Mouse (Mus musculus): ENCODE measurements at regions not wholly inside any gene's neighbourhood (a gene's known extent, or its start where the extent isn't known, plus 50 kb on each side); places are given as distances from the start of the nearest gene placed in this dataset.
A peak's percentile ranks its signal among the peaks of the same experiment; 100 is the strongest.

DNA sequence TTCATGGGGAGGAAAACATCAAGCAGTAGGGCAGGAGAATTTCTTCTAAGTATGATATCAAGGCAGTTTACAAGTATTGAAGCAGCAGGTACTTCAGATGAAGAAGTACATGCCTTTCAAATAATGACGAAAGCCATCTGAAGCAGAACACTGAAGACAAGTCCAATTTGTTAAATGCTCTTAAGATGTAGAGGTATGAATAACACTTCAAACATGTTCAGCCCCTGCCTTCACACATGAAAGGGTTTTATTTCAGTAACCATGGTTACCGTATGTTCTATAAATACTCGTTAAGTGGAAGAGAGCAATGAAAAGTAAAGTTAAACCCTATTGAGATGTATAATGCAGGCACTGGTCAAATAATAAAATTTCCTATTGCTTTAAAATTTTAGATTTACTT lies 101.8 kb downstream of the Mospd2 start:
- ATAC-seq (replicated peaks; ENCODE audit: low FRiP score, low read depth) (no peak), DNase-seq (ENCODE audit: low spot score) (peak; percentile 11)
- Histone ChIP-seq H3K4me2 (ENCODE audit: low read length) (no peak overlapping the region), H3K4me1 (replicated peaks; ENCODE audit: insufficient read depth, low read length) (no peaks in the 10 kb centered on the region), H3K9ac (ENCODE audit: low read depth, low read length) (no peak overlapping the region), H3K27ac (no peak overlapping the region), H3K9me3 (replicated peaks; ENCODE audit: low read length) (no peaks in the 10 kb centered on the region), H3K4me3 (replicated peaks; ENCODE audit: low read depth, low read length) (no peak overlapping the region), H3K27me3 (ENCODE audit: insufficient read depth, low read length) (0 out of 2 replicates have a peak, but pooled peaks cover 3% of the 10 kb centered on the region), H3K36me3 (ENCODE audit: insufficient read depth, low read length) (no peaks in the 10 kb centered on the region)
- no peak for TF ChIP-seq CTCF (IDR thresholded peaks at IDR 0.05; ENCODE audit: low read depth)
- WGBS, result 61% methylated on average over 3 of the region's 3 CpGs

DNA sequence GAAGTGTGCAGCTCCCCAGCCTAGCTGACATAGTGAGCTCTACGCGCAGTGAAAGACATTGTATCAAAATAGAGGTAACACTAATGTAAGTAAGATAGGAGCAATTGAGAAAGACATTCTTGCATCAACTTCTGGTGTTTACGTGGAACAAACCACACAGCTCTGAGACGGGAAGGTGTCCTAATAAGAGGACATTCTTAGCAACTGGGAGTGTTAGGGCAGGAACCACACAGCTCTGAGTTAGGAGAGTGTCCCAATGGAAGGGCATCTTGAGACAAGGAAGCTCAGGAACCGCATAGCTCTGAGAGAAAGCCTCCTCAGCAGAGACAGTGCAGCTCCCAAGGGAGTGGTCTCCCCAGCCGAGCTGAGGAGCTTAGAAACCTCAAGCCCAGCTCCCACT lies 139.8 kb downstream of the Mospd2 start:
- ATAC-seq (replicated peaks; ENCODE audit: low FRiP score, low read depth), result no peak
- H3K4me2 ChIP-seq (ENCODE audit: low read length), result no peak overlapping the region
- 83% methylated on average over 6 of the region's 6 CpGs for WGBS
- no peak for TF ChIP-seq CTCF (IDR thresholded peaks at IDR 0.05; ENCODE audit: low read depth)
- no peaks in the 10 kb centered on the region for H3K36me3 ChIP-seq (ENCODE audit: insufficient read depth, low read length)
- no peaks in the 10 kb centered on the region for H3K9me3 ChIP-seq (replicated peaks; ENCODE audit: low read length)
- H3K27me3 ChIP-seq (ENCODE audit: insufficient read depth, low read length), result no peaks in the 10 kb centered on the region
- H3K4me1 ChIP-seq (replicated peaks; ENCODE audit: insufficient read depth, low read length), result no peaks in the 10 kb centered on the region
- DNase-seq (ENCODE audit: low spot score), result no peak
- no peak overlapping the region for H3K9ac ChIP-seq (ENCODE audit: low read depth, low read length)
- no peak overlapping the region for H3K27ac ChIP-seq
- no peak overlapping the region for H3K4me3 ChIP-seq (replicated peaks; ENCODE audit: low read depth, low read length)

DNA sequence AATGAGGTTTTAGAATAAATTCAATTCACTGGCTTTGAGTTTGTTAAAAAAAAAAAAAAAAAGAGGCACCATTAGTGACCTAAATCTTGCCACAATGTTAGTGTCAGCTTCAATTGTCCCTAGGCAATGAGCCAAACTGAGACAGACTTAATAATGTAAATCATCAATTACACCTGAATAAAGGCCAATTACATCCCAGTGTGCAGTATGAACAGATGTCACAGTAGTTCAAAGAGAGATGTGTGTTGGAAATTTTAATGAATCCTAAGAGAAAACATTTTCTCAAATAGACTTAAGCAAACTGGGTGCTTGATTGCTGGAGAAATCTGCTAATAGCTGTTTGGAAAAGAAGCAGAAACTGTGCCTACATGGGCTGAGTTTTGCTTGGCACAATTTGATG lies 159.3 kb downstream of the Mospd2 start:
- H3K27me3 ChIP-seq (ENCODE audit: insufficient read depth, low read length), result no peaks in the 10 kb centered on the region
- H3K4me2 ChIP-seq (ENCODE audit: low read length), result no peak overlapping the region
- no peak overlapping the region for H3K4me3 ChIP-seq (replicated peaks; ENCODE audit: low read depth, low read length)
- no peak for ATAC-seq (replicated peaks; ENCODE audit: low FRiP score, low read depth)
- no peak for TF ChIP-seq CTCF (IDR thresholded peaks at IDR 0.05; ENCODE audit: low read depth)
- no peaks in the 10 kb centered on the region for H3K36me3 ChIP-seq (ENCODE audit: insufficient read depth, low read length)
- no peak for DNase-seq (ENCODE audit: low spot score)
- no peaks in the 10 kb centered on the region for H3K4me1 ChIP-seq (replicated peaks; ENCODE audit: insufficient read depth, low read length)
- no peaks in the 10 kb centered on the region for H3K9me3 ChIP-seq (replicated peaks; ENCODE audit: low read length)
- H3K9ac ChIP-seq (ENCODE audit: low read depth, low read length), result no peak overlapping the region
- no peak overlapping the region for H3K27ac ChIP-seq

DNA sequence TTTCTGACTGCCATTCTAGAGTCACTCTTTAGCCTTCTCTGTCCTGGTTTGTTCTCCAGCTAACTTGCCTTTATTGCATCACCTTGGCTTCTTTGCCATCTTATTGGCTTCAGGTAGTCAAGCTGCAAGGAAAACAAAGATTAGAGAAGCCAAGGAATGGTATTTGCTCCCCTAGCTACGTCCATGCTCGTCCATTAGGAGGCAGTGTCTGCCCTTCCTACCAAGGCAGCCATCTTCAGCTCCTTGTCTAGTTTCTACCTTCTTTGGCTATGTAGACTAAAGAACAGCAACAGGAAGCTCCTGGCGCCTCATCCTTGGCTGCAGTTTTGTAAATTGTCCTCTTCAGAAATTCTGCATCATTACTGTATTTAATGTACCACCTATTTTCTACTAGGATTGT lies 192.9 kb downstream of the Mospd2 start:
- DNase-seq (ENCODE audit: low spot score) (peak; percentile 6), ATAC-seq (replicated peaks; ENCODE audit: low FRiP score, low read depth) (no peak)
- Histone ChIP-seq H3K4me3 (replicated peaks; ENCODE audit: low read depth, low read length) (no peak overlapping the region), H3K9ac (ENCODE audit: low read depth, low read length) (no peak overlapping the region), H3K36me3 (ENCODE audit: insufficient read depth, low read length) (no peaks in the 10 kb centered on the region), H3K27me3 (ENCODE audit: insufficient read depth, low read length) (no peaks in the 10 kb centered on the region), H3K4me2 (ENCODE audit: low read length) (no peak overlapping the region), H3K9me3 (replicated peaks; ENCODE audit: low read length) (no peaks in the 10 kb centered on the region), H3K4me1 (replicated peaks; ENCODE audit: insufficient read depth, low read length) (no peaks in the 10 kb centered on the region), H3K27ac (no peak overlapping the region)
- WGBS, result 69% methylated on average over 3 of the region's 3 CpGs
- peak; percentile 57 for TF ChIP-seq CTCF (IDR thresholded peaks at IDR 0.05; ENCODE audit: low read depth)

DNA sequence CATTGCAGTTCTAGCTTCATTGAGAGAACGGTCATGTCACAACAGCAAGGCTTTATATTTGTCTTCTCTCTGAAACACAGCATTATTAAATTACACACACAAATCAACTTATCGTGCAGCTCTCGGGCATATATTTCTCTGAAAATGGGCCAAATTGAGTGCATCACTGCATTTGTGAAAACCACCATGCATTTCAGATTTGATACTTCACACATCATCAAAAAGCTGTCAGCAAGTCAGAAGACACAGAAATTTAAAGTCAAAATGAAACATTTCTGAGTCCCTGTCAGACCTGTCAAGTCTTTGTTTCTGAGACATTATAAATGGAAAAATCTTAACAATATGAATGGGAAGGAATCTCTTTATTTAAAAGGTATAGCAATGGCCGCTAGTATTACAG lies 215.3 kb downstream of the Mospd2 start:
- Histone ChIP-seq H3K27ac (no peak overlapping the region), H3K27me3 (ENCODE audit: insufficient read depth, low read length) (no peaks in the 10 kb centered on the region), H3K4me1 (replicated peaks; ENCODE audit: insufficient read depth, low read length) (no peaks in the 10 kb centered on the region), H3K4me3 (replicated peaks; ENCODE audit: low read depth, low read length) (no peak overlapping the region), H3K4me2 (ENCODE audit: low read length) (no peak overlapping the region), H3K9ac (ENCODE audit: low read depth, low read length) (no peak overlapping the region), H3K36me3 (ENCODE audit: insufficient read depth, low read length) (no peaks in the 10 kb centered on the region), H3K9me3 (replicated peaks; ENCODE audit: low read length) (no peaks in the 10 kb centered on the region)
- DNase-seq (ENCODE audit: low spot score) (no peak), ATAC-seq (replicated peaks; ENCODE audit: low FRiP score, low read depth) (no peak)
- no peak for TF ChIP-seq CTCF (IDR thresholded peaks at IDR 0.05; ENCODE audit: low read depth)
- WGBS, result 78% methylated on average over 4 of the region's 4 CpGs

DNA sequence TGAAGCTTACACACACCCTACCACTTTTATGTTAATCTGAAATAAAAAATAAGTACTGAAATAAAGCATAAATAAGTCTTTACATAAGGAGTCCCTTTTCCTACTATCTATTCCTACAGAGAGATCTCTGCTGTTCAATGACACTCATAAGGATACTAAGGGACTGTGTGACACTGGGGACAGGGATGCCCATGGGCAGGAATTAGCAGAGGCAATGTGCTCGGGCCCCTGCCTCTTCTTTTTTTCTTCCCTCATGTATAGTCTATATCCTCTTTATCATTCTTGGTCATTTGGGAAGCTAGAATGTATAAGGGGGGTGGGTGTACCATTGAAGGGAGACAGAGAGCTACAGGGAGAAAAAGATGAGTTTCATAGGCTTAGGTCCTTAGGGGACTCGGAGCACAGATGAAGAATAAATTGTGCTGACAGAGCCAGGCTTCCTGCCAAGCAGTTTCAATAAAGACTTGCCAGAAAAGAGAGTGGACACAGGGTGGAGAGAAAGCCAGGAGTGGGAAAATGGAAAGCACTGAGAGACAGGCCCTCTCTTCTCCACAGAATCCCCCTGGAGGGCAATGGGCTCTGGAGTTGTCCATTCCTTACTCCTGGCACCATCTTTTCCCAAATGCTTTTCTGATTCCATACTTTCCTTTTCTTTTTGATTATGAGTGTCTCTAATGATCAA lies 216.3 kb downstream of the Mospd2 start:
- Histone ChIP-seq H3K4me2 (ENCODE audit: low read length) (no peak overlapping the region), H3K27ac (no peak overlapping the region), H3K27me3 (ENCODE audit: insufficient read depth, low read length) (no peaks in the 10 kb centered on the region), H3K4me1 (replicated peaks; ENCODE audit: insufficient read depth, low read length) (no peaks in the 10 kb centered on the region), H3K36me3 (ENCODE audit: insufficient read depth, low read length) (no peaks in the 10 kb centered on the region), H3K9me3 (replicated peaks; ENCODE audit: low read length) (no peaks in the 10 kb centered on the region), H3K4me3 (replicated peaks; ENCODE audit: low read depth, low read length) (no peak overlapping the region), H3K9ac (ENCODE audit: low read depth, low read length) (no peak overlapping the region)
- DNase-seq (ENCODE audit: low spot score) (peak; percentile 71), ATAC-seq (replicated peaks; ENCODE audit: low FRiP score, low read depth) (no peak)
- WGBS, result 63% methylated on average over 2 of the region's 2 CpGs
- no peak for TF ChIP-seq CTCF (IDR thresholded peaks at IDR 0.05; ENCODE audit: low read depth)

All from kidney, postnatal 0 days (tissue).